Mouse (Mus musculus) urinary bladder, postnatal 4 days (tissue): ENCODE data around the gene Rfc5.
"Not testable (repeated sequence)": the region's sequence is repeated elsewhere in the genome, so short reads cannot be mapped to it uniquely, and the experiment has no call there.

Experiments
- DNase-seq, 2 experiments: peaks; one replicate each; pipeline ENCODE4 v3.0.0; 2021 to 2022; ENCODE audit warnings: low spot score in 2 of 2

Gene Rfc5

DNA sequence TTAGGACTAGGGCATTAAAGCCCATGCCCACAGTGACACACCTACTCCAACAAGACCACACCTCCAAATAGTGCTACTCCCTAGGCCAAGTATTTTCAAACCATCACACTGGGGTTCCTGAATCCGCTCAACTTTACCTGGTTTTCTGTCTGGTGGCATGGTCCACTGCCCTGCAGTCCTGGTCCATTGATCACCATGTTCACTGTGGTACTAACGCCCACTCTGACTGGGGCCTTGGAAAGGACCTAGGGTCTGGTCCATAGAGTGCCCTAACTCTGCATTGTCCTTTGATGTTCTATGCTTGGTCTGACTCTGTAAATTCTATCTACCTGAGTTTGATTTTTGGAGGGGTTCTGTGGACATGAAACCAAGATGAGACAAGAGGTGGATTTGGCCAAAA lies 41.0 kb downstream of the Rfc5 start:
- no peak for DNase-seq

DNA sequence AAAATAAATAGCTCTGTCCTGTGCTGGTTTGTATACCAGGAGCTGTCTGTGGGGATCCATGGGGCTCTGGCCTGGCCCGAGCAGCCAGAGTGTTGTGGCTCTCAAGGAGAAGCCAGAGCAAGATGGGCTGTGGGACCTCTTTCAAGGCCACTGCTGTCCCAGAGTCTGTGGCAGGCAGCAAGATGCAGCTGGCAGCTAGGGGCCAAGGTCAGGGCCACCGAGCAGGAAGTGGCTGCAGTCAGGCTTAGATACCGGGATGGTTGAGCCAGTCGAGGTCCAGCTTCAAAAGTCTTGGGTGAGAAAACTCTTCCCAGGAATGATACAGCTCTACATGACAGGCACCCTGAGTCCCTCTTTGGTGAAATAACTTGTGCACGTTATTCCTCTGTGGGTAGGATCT lies 41.8 kb downstream of the Rfc5 start:
- no peak for DNase-seq

DNA sequence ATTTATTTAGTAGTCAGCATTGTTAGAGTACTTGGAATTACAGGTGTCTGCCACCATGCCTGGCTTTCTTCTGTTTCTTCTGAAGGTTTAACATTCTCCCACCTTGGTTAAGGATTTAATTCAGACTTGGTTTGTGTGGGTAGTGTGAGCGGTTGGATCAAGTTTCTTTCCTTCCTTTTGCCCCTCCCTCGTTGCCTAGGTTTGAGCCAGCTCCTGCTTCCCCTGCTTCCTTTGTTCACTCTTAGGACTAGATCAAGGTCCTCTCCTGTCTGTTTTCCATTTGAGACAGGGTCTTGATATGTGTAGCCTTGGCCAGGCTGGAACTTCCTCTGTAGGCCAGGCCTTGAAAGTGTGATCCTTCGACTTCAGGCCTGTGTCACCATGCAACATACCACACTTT lies 42.6 kb downstream of the Rfc5 start:
- no peak for DNase-seq

DNA sequence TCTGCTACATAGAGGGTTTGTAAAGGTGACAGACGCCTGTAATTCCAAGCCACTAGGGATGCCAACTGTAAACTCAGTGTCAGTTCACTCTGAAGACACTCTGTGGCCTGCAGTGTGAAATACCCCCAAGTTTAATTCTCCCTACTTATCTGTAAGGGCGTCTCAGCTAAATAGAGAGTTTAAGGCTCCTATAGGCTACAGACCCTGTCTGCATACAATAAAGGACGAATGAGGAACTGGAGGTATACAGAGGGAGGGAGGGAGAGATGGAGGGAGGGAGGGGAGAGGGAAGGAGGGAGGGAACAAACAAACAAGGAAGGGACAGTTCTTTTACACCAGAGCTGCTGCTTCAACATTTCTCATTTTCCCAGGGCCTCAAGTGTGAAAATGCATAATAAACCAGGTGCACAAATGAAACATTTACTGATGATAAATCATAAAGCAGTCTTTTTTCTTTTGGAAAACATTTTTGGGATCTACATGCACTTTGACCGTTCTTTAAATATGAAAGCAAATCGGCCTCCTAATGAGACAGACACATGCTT lies 43.3 kb downstream of the Rfc5 start:
- no peak for DNase-seq

DNA sequence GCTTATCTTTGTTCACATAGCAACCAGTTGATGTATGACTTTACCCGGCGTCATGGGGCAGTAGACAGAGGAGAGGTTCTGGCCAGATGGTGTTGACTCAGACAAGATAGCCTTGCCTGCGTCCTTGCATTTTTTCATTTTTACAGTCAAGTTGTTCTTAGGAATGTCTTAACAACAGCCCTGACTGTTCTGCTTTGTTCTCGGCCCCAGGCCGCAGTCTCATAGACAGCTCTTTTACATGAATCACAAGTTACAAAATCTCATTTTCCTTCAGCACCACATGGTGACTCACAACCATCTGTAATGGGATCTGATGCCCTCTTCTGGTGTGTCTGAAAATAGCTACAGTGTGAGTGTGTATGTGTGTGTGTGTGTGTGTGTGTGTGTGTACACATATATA lies 44.4 kb downstream of the Rfc5 start:
- DNase-seq: not testable (repeated sequence)

DNA sequence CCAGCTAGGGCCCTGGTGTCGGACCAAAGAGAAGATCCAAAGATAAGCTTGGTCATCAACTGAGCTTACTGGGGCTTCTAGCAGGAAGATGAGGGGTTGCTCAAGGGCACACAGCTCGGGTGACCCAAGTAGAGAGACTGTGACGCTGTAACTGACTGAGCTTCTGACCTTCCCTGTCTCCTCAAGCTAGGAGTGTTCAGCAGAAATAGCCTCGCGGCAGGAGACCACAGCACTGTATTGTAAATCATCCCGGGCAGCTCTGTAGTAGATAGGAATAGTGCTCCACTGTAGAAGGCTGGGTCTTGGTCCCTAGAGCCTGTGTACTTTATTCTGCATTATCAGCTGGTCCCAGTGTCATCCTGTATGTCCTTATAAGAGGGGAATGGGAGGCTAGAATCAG lies 47.0 kb downstream of the Rfc5 start:
- no peak for DNase-seq

DNA sequence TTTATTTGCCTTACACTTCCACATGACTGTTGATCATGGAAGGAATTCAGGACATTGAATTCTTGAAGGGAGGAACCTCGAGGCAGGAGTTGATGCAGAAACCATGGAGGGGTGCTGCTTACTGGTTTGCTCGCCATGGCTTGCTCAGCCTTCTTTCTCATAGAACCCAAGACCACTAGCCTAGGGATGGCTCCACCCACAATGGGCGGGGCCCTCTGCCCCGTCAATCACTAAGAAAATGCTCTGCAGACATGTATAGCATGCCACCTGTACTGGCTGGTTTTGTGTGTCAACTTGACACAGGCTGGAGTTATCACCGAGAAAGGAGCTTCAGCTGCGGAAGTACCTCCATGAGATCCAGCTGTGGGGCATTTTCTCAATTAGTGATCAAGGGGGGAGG lies 48.8 kb downstream of the Rfc5 start:
- no peak for DNase-seq

DNA sequence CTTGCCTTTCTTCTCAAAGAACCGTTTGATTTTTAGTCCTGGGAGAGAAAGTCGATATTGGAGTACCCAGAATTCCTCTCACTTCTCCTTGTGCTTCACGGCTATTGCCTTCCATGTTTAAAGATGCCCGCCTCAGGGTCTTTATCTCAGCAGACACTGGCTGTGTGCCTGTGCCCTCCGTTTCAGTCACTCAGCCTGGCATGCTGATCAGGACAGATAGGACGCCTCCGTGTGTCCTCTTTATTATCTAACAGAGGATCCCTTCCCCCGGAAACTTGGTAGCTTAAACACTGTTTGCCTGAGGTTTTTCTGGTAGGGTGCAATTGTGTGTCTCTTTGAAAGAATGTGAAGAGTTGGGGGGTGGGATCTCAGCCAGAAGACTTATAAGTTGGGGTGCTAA lies 50.3 kb downstream of the Rfc5 start:
- DNase-seq: no peak

DNA sequence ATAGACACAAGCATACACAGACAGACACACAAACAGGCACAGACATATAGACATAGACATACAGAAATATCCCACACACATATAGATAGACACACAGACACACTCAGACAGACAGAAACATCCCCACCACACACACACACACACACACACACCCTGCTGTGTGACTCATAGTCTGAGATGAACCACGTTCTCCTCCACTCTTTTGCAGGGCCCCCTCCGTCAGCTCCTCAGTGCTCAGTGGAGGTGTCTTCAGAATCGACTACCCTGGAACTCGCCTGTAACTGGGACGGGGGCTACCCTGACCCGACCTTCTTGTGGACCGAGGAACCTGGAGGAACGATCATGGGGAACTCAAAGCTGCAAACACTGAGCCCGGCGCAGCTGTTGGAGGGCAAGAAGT lies 50.8 kb downstream of the Rfc5 start:
- DNase-seq: no peak

DNA sequence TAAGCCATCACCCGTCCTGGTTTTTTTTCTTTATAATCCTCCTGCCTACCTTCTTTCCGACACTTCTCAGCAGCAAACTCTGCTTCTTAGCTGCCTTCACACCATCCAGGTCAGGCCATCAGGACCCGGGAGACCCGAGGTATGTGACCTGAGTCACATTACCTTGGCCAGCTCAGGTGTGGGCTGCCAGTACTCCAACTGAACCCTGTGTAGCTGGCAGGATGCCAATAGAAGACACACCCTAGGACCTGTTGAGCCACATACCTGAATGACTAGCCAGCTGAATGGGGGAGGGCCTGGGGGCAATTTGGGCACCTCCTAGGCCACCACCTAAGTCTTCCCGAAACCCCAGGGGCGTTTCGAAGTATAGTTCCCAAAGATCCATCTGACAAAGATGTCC lies 58.4 kb downstream of the Rfc5 start:
- peak in 1 of 2 experiments; percentile 58 for DNase-seq
